Mouse (Mus musculus) midbrain, embryonic 14.5 days (tissue): ENCODE measurements at regions not wholly inside any gene's neighbourhood (a gene's known extent, or its start where the extent isn't known, plus 50 kb on each side); places are given as distances from the start of the nearest gene placed in this dataset.
"Not testable (repeated sequence)": the region's sequence is repeated elsewhere in the genome, so short reads cannot be mapped to it uniquely, and the experiment has no call there.

Experiments
- ATAC-seq: fragments of 200-750 bp; cut with Nextera tagmentation; 2 replicates; pipeline ENCODE4 v1.8.0; 2017; ENCODE audit warnings: moderate number of reproducible peaks, moderate library complexity; ENCODE audit not compliant: low FRiP score, low TSS enrichment
- DNase-seq: peaks from one replicate; pipeline ENCODE4 v3.0.0-alpha.2; 2015
- H3K27ac ChIP-seq: fragments of 300-500 bp; sonication (generic); replicated peaks from 2 replicates; pipeline ENCODE4 v1.5.1; 2014; ENCODE audit warnings: mild to moderate bottlenecking, low read depth, low read length, moderate library complexity
- H3K27me3 ChIP-seq: fragments of 300-500 bp; sonication (generic); 2 replicates; pipeline ENCODE4 v1.6.1; 2014; ENCODE audit warnings: low read length, control low read depth, mixed read lengths; ENCODE audit not compliant: control insufficient read depth, insufficient read depth
- H3K36me3 ChIP-seq: fragments of 300-500 bp; sonication (generic); 2 replicates; pipeline ENCODE4 v1.6.1; 2014; ENCODE audit warnings: low read length, control low read depth; ENCODE audit not compliant: control insufficient read depth, insufficient read depth
- H3K4me1 ChIP-seq: fragments of 300-500 bp; sonication (generic); 2 replicates; pipeline ENCODE4 v1.6.1; 2014; ENCODE audit warnings: mild to moderate bottlenecking, antibody characterized with exemption, low read length, control low read depth; ENCODE audit not compliant: control insufficient read depth, insufficient read depth
- H3K4me2 ChIP-seq: fragments of 300-500 bp; sonication (generic); 2 replicates; pipeline ENCODE4 v1.6.1; 2014; ENCODE audit warnings: mild to moderate bottlenecking, low read length, moderate library complexity
- H3K4me3 ChIP-seq: fragments of 300-500 bp; sonication (generic); replicated peaks from 2 replicates; pipeline ENCODE4 v1.5.1; 2014; ENCODE audit warnings: low read depth, low read length
- H3K9ac ChIP-seq: fragments of 300-500 bp; sonication (generic); replicated peaks from 2 replicates; pipeline ENCODE4 v1.6.1; 2014; ENCODE audit warnings: mild to moderate bottlenecking, low read length, moderate library complexity
- H3K9me3 ChIP-seq: fragments of 300-500 bp; sonication (generic); 2 replicates; pipeline ENCODE4 v1.6.1; 2016; ENCODE audit warnings: low read length, control low read depth, mixed read lengths; ENCODE audit not compliant: control insufficient read depth
- WGBS: fragments of 180-500 bp; shearing (Covaris S2); extraction: QIAGEN DNeasy Blood & Tissue Kit; methylation state at CpG from one replicate; pipeline ENCODE4 v1.1.7; 2014; 5-methylcytosine and 5-hydroxymethylcytosine counted together

DNA sequence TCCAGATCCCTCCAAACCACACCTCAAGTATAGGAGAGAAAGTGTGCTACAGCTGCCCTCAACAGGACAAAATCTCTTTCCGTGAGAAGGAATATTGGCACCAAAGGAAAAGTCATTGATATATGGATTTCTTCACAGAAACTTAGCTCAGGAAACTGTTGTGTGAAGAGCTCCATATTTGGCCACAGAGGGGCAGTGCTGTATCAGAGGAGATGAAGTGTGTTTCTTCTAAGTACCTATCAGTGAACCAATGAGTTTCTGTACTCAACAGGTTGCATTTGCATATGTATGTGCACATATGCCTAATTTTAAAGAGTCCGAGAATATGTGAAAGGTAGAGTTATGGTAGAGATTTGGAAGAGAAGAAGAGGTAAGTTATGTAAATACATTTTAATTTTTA, 580.4 kb upstream of the Olfr1507 start:
- DNase-seq, H3K9me3 ChIP-seq: not testable (repeated sequence)
- WGBS: 94% methylated on average over 2 of the region's 2 CpGs

GRCm38 (mm10) chr14:53073126-53073525, 577.6 kb upstream of the Olfr1507 start:
- H3K27ac ChIP-seq, H3K9me3 ChIP-seq, H3K36me3 ChIP-seq, H3K4me1 ChIP-seq, ATAC-seq, H3K27me3 ChIP-seq, H3K9ac ChIP-seq, H3K4me3 ChIP-seq, H3K4me2 ChIP-seq, DNase-seq: not testable (repeated sequence)
- 76% methylated on average over 6 of the region's 6 CpGs for WGBS

More for the DNA sequence above, 580.4 kb upstream of the Olfr1507 start:
- not testable (repeated sequence) for H3K27me3 ChIP-seq, H3K9ac ChIP-seq, H3K4me3 ChIP-seq, H3K27ac ChIP-seq, H3K4me1 ChIP-seq, H3K4me2 ChIP-seq, ATAC-seq, H3K36me3 ChIP-seq

DNA sequence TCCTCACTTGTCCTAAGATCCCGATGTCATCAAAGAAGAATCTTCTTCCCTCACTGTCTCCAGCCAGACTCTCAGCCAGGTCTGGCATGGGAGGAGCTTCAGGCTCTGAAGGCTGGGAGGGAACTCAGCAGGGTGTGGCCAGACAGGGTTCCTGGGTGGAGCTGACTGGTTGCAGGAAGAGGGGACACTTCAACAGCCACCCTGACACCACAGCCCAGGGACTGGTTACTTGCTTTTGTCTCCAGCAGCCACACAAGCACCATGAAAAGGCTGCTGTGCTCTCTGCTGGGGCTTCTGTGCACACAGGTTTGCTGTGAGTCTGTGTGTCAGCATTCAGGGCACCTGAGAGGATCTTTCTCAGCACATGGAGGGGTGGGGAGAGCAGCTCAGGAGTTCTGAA, 577.0 kb upstream of the Olfr1507 start:
- no CpG with 5 or more reads among the region's 1 CpGs for WGBS
- H3K4me3 ChIP-seq, H3K9me3 ChIP-seq, ATAC-seq, H3K27ac ChIP-seq, DNase-seq, H3K9ac ChIP-seq, H3K4me2 ChIP-seq, H3K4me1 ChIP-seq, H3K36me3 ChIP-seq, H3K27me3 ChIP-seq: not testable (repeated sequence)

- not testable (repeated sequence) for H3K9me3 ChIP-seq, H3K36me3 ChIP-seq, H3K9ac ChIP-seq, DNase-seq, H3K27ac ChIP-seq, H3K4me2 ChIP-seq, H3K4me3 ChIP-seq, H3K4me1 ChIP-seq, H3K27me3 ChIP-seq, ATAC-seq
- WGBS: 81% methylated on average over 2 of the region's 3 CpGs
Measured at GRCm38 (mm10) chr14:53054439-53054838, 558.9 kb upstream of the Olfr1507 start.

DNA sequence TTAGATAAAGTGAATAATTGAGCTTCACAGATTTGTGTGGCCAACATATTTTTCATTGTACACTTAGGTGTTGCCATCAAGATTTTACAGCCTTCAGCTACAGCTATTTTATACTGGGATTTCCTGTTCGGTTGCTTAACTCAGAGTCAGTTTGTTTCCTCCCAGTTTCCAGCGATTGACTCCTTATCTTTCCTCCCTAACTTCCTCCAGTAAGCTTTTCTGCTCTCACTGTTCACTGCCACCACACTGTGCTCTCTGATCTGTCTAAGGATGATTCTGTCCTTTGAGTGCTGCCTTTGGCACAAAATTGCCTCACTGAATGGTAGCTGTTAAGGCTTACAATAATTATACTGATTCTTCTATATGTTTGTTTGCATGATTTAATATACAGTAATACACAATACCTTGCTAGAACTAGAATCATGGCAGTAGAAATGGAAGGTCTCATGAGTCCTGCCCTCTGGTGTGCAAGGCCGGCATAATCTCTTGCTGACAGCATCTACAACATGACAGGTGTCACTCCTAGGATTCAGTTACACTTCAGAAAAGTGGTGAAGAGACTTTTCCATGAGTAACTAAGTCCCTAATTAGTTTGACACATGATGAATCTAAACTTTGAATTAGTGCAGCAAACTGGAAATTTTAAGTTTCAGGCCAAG, 558.0 kb upstream of the Olfr1507 start:
- H3K4me1 ChIP-seq, ATAC-seq, H3K36me3 ChIP-seq, H3K4me3 ChIP-seq, H3K9me3 ChIP-seq, H3K27me3 ChIP-seq, H3K9ac ChIP-seq, DNase-seq, H3K4me2 ChIP-seq, H3K27ac ChIP-seq: not testable (repeated sequence)
- 88% methylated on average over 1 of the region's 3 CpGs for WGBS

- H3K9ac ChIP-seq, H3K27ac ChIP-seq, ATAC-seq, H3K9me3 ChIP-seq, H3K36me3 ChIP-seq, H3K4me3 ChIP-seq, DNase-seq, H3K4me1 ChIP-seq, H3K27me3 ChIP-seq, H3K4me2 ChIP-seq: not testable (repeated sequence)
- WGBS: 95% methylated on average over 3 of the region's 3 CpGs
Measured at GRCm38 (mm10) chr14:53047683-53048082, 552.1 kb upstream of the Olfr1507 start.

- H3K27me3 ChIP-seq, H3K4me1 ChIP-seq, H3K4me2 ChIP-seq, H3K9ac ChIP-seq, DNase-seq, H3K4me3 ChIP-seq, H3K27ac ChIP-seq, ATAC-seq, H3K9me3 ChIP-seq, H3K36me3 ChIP-seq: not testable (repeated sequence)
- 90% methylated on average over 1 of the region's 1 CpGs for WGBS
Measured at GRCm38 (mm10) chr14:53046975-53047374, 551.4 kb upstream of the Olfr1507 start.

- not testable (repeated sequence) for H3K4me3 ChIP-seq, ATAC-seq, H3K27ac ChIP-seq, H3K4me2 ChIP-seq, H3K9ac ChIP-seq, H3K27me3 ChIP-seq, H3K9me3 ChIP-seq, H3K4me1 ChIP-seq, H3K36me3 ChIP-seq
- 89% methylated on average over 3 of the region's 3 CpGs for WGBS
- peak; percentile 63 for DNase-seq
Measured at GRCm38 (mm10) chr14:53045331-53045730, 549.8 kb upstream of the Olfr1507 start.

DNA sequence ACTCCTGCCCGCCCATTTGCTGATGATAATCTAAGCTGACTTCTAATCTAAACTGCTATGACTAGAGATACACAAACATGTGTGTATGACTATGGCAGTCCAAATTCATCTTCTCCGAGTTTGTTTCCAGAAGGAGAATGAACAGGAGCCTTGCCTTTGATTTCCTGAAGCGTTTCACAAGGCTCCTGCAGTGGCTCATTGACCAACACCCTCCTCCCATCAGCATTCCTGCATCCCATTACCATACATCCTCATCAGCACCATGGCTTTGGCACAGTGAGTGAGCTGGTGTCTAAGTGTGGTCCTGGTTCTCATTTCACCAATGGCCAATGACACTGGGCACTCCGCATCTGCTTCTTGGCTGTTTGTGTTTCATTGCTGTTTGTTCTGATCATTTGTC, 548.6 kb upstream of the Olfr1507 start:
- H3K9ac ChIP-seq, H3K27ac ChIP-seq, ATAC-seq, DNase-seq, H3K4me1 ChIP-seq, H3K4me3 ChIP-seq, H3K4me2 ChIP-seq, H3K27me3 ChIP-seq, H3K9me3 ChIP-seq, H3K36me3 ChIP-seq: not testable (repeated sequence)
- WGBS: 69% methylated on average over 4 of the region's 4 CpGs
